Mouse (Mus musculus): ENCODE data around the gene Hif3a.

The Hif3a gene

GRCm38 (mm10) chr7:17056601-17057523 is 5.4 kb downstream of the Hif3a start:
- peak in 1 of 2 experiments; percentile 20 for DNase-seq (ENCODE audit: low spot score in 2 of 2)

GRCm38 (mm10) chr7:17056081-17056581 is 6.1 kb downstream of the Hif3a start:
- DNase-seq (ENCODE audit: low spot score in 2 of 2): peak; percentile 70 to 72

- DNase-seq (ENCODE audit: low spot score in 2 of 2): no peak
These were observed 6.8 kb downstream of the Hif3a start for GRCm38 (mm10) chr7:17055287-17055946.

DNA sequence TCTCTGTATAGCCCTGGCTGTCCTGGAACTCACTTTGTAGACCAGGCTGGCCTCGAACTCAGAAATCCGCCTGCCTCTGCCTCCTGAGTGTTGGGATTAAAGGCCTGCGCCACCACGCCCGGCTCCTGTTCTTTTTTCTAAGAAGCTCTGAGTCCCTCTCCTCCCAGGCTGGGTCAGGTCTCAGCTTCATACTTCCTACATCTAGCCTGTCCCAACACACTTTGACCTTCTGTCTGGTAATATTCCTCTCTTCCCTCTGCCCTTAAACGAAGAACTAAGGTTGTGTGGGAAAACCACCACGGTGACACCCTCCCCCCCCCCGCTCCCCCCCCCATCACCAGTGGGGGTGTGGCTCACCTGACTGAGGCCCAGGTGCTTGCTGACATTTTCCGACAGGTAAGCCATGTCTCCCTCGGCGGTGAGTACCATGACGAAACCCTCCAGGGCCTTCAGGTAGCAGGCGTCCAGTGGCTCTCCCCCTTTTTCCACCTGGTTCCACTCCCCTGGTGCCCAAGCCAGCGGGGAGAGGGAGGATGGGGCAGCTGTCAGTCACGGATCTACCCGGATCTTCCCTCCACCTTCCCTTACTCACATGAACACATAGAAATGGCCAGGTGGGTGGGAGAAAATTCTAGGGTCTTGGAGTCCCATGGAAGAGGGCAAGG is 7.8 kb downstream of the Hif3a start:
- no peak for DNase-seq (ENCODE audit: low spot score in 2 of 2)

DNA sequence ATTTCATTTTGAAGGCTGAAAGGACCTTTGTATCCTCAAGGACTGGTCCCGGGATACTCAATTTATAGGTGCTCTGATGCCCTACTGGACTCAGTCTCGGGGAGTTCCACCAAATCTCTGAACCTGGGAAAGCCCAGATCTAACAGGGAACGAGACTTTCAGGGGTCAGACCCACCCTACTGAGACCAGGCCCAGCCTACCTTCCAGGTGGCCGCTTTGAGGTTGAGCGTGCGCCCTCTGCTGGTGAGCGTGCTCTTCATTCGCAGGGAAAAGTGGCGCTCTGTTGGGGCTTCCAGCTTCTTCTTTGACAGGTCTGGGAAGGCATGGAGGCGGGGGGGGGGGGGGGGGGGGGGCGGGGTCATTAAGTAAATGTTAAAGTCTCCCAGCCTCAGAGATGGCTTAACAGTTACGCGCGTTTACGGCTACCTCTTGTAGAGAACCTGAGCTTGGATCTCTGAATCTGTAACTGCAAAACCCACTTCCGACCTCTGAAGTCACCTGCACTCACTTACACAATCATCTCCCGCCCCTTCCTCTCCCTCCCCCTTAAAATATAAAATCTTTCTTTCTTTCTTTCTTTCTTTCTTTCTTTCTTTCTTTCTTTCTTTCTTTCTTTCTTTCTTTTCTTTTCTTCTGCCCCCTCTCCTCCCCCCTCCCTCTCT is 11.2 kb downstream of the Hif3a start:
- DNase-seq (ENCODE audit: low spot score in 2 of 2): peak; percentile 66 to 80

DNA sequence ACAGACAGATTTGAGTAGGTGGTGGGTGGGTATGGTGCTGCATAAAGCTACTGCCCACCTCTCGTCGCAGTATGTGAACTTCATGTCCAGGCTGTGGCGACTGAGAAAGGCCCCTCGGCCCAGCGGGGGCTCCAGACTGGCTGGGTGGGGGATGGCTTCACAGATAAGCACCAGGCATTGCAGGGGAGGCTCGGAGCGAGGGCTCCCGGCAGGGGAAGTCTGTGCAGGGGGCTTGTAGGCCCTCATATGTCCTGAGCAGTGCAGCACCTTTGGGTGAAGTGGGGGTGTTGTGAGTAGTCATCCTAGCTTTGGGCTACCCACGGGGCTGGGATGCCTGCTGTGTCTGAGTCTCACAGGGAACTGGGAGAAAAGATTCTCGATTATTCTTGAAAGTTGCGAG is 11.7 kb downstream of the Hif3a start:
- DNase-seq (ENCODE audit: low spot score in 2 of 2): no peak

GRCm38 (mm10) chr7:17048431-17049190 is 13.6 kb downstream of the Hif3a start:
- DNase-seq (ENCODE audit: low spot score in 2 of 2): no peak

- no peak for DNase-seq (ENCODE audit: low spot score in 2 of 2)
These were observed 15.1 kb downstream of the Hif3a start for GRCm38 (mm10) chr7:17047041-17047682.

DNA sequence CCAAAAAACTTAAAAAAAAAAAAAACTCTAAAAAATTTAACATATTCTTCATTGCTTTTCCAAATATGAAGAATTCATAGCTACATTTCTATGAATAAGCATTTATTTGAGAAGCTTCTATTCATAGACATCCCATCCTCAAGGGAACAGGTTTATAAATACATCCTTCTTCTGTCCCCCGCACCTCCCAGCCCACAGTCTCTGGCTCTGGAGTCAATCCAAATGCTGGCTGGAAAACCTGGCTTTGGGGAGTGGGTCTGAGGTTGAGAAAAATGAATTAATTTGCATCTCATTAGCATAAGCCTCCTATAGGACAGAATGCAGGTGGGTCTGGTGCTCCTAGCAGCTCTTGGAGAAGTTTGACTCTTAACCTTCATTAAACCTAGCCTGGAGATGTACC is 16.5 kb downstream of the Hif3a start:
- no peak for DNase-seq (ENCODE audit: low spot score in 2 of 2)

DNA sequence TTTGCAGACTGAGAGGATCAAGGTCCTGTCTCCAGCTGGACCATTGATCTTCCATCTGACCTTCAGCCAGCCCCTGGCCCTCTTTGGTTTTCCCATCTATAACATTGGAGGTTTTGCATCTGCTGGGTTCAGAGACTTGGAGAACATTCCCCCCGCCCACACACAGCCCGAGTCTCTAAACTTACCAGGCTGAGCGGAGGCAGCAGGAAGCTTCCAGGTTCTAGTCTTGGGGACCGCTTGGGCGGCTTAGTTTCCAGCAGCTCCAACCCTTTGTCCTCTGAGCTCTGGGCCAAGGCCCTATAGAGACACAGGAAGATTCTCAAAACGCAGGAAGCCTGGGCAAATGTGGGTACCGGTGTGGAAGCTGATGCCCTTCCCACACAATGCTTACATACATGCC is 22.9 kb downstream of the Hif3a start:
- no peak for DNase-seq (ENCODE audit: low spot score in 2 of 2)

DNA sequence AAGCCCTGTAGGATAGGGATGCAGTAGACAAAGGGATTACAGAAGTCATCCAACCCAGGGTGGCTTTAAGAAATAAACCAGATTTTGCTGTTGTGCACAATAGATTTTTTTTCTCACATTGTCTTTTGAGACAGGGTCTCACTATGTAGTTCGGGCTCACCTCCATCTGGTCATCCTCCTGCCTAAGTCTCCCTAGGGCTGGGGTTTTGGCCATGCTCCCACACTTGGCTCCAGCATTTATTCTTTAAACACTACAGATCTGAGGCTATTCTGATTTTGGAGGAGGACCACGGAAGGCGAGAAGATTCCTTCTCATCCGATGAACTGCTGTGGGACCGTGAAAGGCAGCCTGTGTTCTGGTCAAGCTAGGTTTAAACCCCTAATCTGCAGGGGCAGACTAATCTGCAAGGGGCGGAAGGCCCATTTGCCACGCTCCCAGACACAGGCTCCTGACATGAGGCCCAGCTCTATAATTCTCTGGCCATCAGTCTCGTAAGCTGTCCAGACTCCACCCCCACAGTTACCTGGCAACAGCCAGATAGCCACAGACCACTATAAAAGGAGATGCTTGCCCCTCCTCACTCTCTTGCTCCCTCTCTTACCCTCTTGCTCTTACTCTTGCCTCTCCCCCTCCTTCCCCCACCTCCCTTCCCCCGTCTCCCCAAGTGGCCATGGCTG is 24.1 kb downstream of the Hif3a start:
- DNase-seq (ENCODE audit: low spot score in 2 of 2): no peak

- no peak for DNase-seq (ENCODE audit: low spot score in 2 of 2)
These were observed 32.0 kb downstream of the Hif3a start for GRCm38 (mm10) chr7:17030239-17030638.

DNA sequence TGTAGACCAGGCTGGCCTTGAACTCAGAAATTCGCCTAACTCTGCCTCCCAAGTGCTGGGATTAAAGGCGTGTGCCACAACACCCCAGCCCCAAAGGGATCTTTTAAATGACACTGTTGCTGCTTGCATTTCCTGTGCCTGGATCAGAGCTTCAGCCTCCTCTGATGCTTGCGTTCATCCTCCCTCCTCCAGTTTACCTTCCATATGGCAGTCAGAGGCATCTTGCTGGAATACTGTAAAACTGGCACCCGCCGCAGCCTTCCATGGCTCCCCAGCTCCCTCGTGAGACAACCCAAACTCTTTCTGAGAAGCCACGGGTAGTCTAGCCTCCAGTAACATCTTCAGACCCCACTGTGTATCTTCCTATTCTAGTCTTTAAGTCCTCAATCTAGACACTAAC is 33.3 kb downstream of the Hif3a start:
- DNase-seq (ENCODE audit: low spot score in 2 of 2): no peak

GRCm38 (mm10) chr7:17027588-17028343 is 34.5 kb downstream of the Hif3a start, which contains the start of gene Ppp5c:
TSS of gene Ppp5c (minus strand) at chr7:17027924.
- DNase-seq (ENCODE audit: low spot score in 2 of 2): peak; percentile 76 to 77

GRCm38 (mm10) chr7:17026710-17027587 is 35.3 kb downstream of the Hif3a start:
- peak; percentile 32 to 47 for DNase-seq (ENCODE audit: low spot score in 2 of 2)

GRCm38 (mm10) chr7:17025896-17026622 is 36.2 kb downstream of the Hif3a start:
- DNase-seq (ENCODE audit: low spot score in 2 of 2): no peak

DNA sequence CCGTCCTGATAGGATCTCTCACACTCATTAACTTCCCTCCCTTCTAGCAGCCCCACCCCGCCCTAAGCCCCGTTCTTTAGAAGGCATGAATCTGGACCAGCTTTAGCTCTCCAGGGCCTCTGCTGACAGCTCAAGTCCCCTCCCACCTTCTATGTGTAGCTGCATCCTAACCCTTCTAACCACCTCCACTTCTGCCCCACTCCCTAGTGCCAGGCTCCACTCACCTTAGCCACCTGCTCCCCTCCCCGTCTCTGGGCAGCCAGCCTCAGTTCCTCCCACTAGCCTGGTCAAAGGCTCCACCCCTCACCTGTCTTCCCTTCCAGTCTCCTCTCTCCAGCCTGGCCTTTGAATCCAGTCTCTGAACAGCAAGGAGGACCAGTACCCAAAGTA is 36.7 kb downstream of the Hif3a start:
- no peak for DNase-seq (ENCODE audit: low spot score in 2 of 2)

All from thymus, postnatal 10 days (tissue).